Mouse (Mus musculus): Measurements from ENCODE around the gene Usp22. TPM values are rescaled to one million over a fixed set of nuclear protein-coding genes. Genes with fewer than 3 reads are reported as not detected.

Usp22 gene
- total RNA-seq, 1 experiment from 2014 or later = 53.0 TPM

DNA sequence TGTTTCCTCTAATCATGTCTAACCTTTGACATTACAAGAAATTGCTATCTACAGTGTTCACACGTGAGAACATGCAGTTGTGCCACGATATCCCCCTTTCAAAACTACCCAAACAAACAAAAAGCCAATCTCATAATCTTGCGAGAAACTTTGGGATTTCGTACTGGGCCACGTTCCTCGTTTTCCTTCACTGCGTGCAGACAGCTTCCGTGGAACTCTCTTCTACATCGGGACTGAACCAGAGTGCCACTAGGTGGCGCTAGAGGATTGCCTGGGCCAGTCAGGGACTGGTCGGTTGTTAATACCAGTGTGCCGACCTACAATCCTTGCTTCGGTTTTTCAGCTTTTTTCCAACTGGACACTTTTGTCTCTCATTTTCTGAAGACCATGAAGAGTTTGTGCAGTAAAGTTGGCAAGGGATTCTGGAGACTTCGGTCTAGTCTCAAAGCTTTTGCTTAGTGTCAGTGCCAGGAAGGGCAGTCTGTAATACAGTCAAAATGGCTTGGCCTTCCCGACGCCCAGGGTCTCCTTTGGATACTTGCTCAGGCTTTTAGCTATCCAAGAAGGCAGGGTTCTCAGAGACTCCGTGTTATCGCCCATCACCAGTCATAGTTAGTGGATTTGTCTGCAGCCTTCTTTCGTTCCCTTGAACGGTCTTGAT lies 70.5 kb downstream of the Usp22 start:
- peak; percentile 95 for DNase-seq

DNA sequence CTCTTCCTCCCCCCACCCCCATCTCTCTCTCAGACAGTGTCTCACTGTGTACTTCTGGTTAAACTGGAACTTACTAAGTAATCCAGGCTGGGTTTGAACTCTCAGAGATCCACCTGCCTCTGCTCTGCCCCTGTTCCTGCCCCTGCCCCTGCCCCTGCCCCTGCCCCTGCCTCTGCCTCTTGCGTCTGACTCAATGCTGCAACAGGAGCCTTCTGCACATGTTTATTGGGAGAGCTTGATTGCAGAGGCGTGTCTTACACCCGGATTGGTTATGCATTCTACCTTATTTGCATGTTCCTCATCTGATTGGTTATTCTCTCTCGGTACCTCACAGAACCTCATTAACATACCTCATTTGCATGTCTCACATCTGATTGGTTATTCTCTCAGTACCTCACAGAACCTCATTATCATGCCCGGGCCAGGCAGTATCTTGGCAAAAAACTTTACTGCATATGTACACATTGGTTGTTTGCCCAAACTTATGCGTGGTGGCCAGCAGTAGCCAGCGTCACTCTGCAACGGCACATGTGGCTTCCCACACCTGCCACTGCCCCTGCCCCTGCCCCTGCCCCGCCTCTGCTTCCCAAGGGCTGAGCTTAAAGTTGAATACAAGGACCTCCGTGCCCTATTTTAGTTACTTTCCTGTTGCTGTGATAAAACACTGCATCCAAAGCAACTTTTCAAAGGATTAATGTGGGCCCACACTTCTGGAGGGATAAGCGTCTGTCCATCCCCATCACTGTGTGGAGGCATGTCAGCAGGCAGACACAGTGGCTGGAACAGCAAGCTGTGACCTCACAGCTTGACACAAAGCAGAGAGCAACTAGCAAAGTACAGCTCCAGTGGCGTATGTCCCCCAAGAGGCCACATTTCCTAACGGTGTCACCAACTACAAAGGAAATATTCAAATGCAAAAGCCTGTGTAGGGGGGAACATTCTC lies 72.2 kb downstream of the Usp22 start:
- no peak for DNase-seq

Other genes starting within 250 kb of the Usp22 start
- gene Map2k3, start 243.0 kb downstream of the Usp22 start, total RNA-seq (2021) = 70.0 and 74.3 TPM in 2 replicates
- 1.5 and 1.6 TPM in 2 replicates for gene Kcnj12, start 152.5 kb downstream of the Usp22 start, total RNA-seq (2021)
- gene Tnfrsf13b, start 48.3 kb downstream of the Usp22 start, total RNA-seq (2021) = 0.85 and 3.9 TPM in 2 replicates
- 0.26 TPM in 1 of 2 replicates, not detected in the other for gene Aldh3a1, start 32.5 kb upstream of the Usp22 start, total RNA-seq (2021)
- gene Aldh3a2, start 92.4 kb upstream of the Usp22 start, total RNA-seq (2021) = 53.2 and 58.0 TPM in 2 replicates
- not detected in 2 replicates for gene Slc47a2, start 167.8 kb upstream of the Usp22 start, total RNA-seq (2021)
- 1.7 and 6.8 TPM in 2 replicates for gene Slc47a1, start 203.3 kb upstream of the Usp22 start, total RNA-seq (2021)